Mouse (Mus musculus) right cerebral cortex, adult 2 months (tissue): ENCODE measurements at regions not wholly inside any gene's neighbourhood (a gene's known extent, or its start where the extent isn't known, plus 50 kb on each side); places are given as distances from the start of the nearest gene placed in this dataset.

Experiments used
- DNase-seq, 2 experiments: peaks; one replicate each; pipeline ENCODE4 v3.0.0; 2021 to 2022; ENCODE audit warnings: low spot score in 2 of 2

DNA sequence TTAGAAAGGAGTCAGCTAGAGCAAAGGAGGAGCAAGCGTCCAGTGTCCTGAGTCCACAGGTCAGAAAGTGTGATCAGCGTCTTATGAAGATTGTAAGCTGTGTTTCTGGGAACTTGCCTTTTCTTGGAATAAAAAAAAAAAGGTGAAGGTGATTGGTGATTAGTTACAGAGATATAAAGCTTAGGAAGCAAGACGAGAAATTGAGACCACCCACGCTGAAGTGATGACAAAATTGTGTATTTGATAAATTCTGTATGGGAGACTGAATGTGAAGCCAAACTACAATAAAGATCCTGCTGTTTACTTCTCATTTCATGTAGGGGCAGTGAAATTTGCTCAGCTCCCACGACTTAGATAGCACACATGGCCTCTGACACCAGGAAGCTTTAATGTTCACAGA lies 109.0 kb upstream of the Spats2l start:
- no peak for DNase-seq

DNA sequence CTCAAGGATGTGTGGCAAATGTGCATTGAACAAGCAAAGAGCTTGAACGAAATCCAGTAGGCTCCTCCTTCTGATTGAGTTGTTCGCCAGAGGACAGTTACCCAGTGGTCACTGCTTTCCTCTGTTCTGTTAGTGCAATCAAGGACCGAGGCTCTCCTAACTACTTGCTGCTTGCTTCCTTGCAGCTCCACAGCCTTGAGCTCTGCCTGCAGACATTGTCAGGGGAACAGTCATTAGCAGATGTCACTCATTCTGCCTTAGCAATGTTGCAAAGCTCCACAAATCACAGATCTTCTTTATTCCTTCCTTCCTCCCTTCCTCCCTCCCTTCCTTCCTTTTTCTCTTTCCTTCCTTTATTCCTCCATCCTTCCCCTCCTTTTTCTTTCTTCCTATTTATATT lies 108.2 kb upstream of the Spats2l start:
- DNase-seq = no peak

DNA sequence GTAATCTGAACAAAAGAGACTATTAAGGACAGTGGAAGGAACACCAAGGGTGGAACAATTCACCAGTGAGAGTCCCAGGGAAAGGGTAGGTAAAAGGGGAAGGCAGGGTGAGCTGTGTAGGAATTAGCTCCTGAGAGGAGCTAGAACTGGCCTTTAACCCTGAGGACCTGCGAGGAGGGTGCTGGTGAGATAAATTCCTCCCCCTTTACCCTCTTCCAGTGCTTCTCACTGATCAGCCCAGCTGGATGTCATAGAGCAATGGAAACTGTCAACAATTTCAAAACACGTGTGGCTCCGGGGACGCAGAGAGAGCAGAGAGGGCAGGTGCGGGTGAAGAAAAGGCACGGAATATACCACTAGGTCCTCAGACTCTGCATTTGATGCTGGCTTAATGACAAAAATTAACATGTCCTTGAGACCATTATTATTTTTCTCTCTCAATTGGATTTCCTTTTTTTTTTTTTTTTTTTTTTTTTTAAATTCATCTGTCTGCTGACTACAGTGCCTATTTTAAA lies 107.7 kb upstream of the Spats2l start:
- no peak for DNase-seq

DNA sequence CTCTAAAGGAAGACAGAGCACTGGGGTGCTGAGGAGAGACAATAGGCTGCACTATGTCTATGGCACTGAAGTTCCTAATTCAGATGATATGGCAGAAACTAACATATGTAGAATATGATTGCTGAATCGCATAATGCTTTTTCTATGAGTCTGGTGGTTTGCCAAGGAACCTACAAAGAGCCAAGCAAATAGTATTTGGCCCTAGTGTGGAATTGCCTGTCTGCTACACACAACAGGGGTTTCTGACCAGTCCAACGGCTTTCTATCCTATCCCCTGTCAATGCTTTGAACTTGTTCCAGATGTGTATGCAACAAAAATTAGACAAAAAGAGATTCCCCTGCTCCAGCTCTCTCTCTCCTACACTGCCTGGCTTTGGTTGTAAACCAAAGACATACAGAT lies 100.5 kb upstream of the Spats2l start:
- DNase-seq = no peak

DNA sequence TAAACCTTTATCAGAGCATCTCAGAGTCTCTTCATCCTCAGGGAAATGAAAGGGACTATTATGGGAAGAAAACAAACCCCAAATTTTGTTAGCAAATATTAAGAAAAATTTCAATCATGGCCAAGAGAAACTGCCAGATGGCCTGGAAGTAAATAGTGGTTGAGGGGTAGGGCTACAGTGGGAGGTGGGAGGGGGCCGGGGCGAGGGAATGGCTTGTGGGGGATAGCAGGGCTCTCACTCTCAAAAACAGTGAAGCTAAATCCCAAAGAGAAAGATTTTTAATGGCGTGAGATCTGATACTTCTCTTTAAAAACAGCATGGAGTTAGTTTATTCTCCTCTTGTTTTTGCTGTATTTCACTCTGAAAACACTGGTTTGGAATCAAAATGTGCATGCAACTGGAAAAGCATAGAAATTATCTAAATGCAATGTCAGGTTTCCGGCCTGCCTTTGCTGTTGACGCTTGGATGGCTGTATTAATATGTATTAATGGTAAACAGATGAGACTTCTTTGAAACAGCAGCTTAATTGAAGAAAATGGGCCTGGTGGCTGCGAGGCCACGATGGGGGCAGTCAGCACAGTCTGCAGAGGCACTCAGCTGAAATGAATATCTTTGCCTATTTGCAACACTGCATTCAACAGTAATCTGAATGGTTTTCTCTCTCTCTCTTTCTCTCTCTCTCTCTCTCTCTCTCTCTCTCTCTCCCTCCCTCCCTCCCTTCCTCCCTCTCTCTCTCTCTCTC lies 99.8 kb upstream of the Spats2l start:
- DNase-seq = no peak

DNA sequence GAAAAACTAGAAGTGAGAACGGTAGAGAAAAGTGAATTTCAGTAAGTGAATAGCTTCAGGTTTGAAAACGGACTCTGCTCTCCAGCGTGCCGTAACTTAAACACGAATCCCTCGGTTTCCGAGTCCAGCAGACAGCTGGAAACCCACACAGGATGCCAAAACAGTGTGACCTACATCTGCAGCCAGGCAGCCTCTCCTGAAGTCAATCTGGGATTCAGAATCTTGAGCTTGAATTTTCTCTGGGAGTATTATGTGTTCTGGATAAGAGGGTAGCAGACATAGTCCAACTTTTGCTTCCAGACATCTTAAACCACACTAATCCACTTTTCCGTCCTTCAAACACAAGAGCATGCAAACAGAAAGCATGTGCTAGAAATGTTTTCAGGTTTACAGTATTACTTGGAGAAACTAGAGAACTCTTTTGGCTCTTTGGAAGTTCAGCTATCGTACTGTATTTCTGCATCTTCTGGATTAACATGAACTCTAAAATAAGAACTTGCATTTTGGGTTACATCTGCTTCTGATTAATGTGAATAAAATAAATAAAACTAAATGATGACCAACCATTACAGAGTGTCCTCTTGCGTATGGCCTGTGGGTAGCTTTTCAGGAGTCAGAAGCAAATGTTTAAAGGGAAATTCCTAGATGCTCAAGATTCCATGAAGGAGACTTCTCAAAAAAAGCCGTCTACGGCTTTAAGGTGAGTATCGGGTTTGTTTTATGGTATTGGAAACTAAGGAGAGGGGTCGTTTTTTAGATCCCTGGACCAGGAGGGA lies 89.4 kb upstream of the Spats2l start:
- no peak for DNase-seq

DNA sequence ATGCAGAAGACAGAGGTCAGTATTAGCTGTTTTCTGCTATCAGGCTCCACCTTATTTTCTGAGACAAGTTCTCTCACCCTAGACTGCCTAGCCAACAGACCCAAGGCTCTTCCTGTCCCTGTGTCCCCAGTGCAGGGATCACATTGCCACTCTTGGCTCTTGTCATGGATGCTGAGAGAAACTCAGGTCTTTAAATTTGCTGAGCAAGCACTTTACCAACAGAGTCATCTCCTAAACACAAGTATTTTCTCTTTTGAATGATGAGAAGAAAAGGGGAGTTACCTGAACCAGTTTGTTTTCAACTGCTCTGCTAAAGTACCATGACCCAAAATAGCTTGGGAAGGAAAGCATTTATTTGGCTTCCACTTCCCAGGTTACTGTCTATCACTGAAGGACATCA lies 84.7 kb upstream of the Spats2l start:
- DNase-seq = no peak

DNA sequence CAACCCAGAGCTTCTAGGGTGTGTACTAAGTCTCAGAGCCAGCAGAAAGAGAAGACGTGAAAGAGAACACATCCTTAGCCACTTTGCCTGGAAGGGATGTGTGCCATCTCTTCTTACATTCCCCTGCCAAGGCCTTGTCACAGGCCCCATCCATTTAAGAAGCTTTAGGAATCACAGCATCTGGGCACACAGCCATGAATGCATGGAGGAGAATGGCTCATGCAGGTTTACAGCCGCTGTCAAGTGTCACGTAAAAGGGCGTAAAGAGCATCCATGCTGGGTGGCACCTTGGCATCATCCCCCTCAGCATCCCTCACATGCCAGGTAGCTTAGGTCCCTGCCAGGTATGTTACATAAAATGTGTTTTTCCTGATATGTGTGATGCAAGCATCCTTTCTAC lies 66.1 kb upstream of the Spats2l start:
- no peak for DNase-seq

DNA sequence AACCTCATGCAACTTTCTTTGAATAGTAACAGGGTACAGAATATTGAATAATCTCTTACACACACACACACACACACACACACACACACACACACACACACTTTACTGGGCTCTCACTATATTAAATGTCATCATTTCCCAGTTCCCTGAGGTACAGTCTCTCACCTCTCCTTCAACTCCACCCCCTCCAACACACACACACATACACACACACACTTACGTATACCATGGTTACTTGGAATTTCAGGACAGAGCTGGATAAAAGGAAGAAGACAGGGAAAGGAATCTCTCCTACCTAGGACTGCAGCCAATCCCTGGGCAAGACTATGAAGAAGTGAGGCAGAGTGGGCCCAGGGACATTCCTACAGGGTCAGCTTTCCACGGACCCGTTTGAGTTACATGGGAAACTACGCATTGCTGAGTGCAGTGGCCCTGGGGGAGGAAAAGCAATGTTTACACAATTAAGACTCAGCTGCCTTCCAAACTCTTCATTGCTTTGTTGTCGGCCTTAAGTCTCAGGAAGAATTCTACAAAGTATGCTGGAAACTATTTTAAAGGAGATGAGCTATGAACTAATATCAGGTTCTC lies 61.0 kb upstream of the Spats2l start:
- DNase-seq = no peak

DNA sequence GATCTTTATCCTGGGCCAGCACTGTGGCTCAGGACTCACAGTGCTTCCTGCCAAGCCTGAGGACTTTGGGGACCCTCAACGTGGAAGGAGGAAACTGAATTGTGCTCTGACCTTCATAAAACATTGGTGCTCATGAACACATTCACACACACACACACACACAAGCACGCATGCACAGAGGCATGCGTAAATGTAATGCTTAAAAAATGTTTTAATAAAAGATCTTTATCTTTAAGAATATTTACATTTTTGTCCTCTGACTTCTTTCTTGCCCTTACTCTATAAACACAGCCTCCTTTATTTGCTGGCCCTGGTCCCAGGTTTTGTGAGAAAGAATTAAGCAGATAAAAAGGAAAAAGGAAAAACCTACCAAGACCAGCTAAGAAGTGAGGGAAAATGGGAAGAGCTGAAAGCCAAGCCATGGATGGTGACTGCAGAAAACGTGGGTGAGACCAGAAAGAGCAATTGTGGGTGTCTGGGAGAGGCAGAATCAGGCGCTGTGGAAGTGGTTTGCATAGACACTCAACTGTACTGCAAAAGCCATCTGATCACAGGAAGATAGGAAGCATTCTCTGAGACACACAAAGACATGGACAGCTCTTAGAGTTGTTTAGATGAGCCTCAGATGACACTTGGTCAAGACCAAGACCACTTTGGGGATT lies 56.7 kb upstream of the Spats2l start:
- DNase-seq = peak in 1 of 2 experiments; percentile 7

DNA sequence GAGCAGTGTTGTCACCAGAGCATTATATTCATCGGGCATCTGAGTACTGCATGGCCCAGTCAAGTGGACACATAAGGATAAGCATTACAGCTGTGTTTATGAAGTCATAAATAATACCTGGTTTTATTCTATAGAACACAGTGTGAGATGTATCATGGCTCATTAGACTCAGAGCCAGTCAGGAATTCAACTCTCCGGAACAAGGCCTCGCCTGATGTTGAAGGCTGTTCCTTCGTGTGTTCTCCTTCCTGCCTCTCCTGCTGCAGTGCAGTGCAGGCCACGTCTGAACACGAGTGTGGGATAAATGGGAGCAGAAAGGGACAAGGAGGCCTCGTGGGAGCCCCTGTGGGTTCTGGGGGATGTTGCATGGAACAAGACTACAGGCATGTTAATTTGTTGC lies 55.6 kb upstream of the Spats2l start:
- no peak for DNase-seq
